Comparison of ENCODE assay signal across 8 mouse cellular contexts in genomic region chr6:82773261-82774131, GRCm38 (mm10). TPM values are rescaled to one million over a fixed set of nuclear protein-coding genes. Genes with fewer than 3 reads are reported as not detected.
DNase-seq lines count a peak whose midpoint lies in the region; ATAC-seq and TF ChIP-seq lines count a peak whose summit lies in the region.

No protein-coding gene starts in this region.

- no peaks in the 10 kb centered on the region for H3K36me3 ChIP-seq in intestine, postnatal 0 days (ENCODE audit: control insufficient read depth, insufficient read depth)

- intact Hi-C loops in heart, postnatal 25 days (cut with DNase I), result loop anchor here (1.0 kb wide), 1 partner anchor 33 kb away; no protein-coding TSS in a partner anchor

- ATAC-seq in intestine, postnatal 0 days, result 0 out of 2 replicates have a peak, but pooled peaks have one; percentile 14

- peak overlapping the region; percentile 86 for H3K4me2 ChIP-seq in intestine, postnatal 0 days (replicated peaks; ENCODE audit: low read depth)

- H3K9ac ChIP-seq in intestine, postnatal 0 days (ENCODE audit: low read depth, low read length), result peak overlapping the region; percentile 54

- DNase-seq in heart, adult 11 months, result peak; percentile 96
- DNase-seq in heart, postnatal 25 days (ENCODE audit: low spot score), result no peak
- peak; percentile 59 for DNase-seq in adrenal gland, postnatal 10 days
- peak; percentile 59 for DNase-seq in forelimb bud, embryonic 11.5 days (ENCODE audit: low read depth, low spot score)
- DNase-seq in lung, postnatal 14 days, result peak; percentile 56
- DNase-seq in retina, postnatal 1 day, result peak; percentile 75
- no peak for DNase-seq in frontal cortex, adult 2 months (ENCODE audit: extremely low spot score in 1 of 2, low spot score in 1 of 2)

- WGBS in intestine, postnatal 0 days, result 0% methylated on average over 65 of the region's 68 CpGs

- H3K4me3 ChIP-seq in intestine, postnatal 0 days (ENCODE audit: low read depth, low read length), result peak overlapping the region; percentile 49

- H3K9me3 ChIP-seq in intestine, postnatal 0 days (ENCODE audit: control insufficient read depth), result no peaks in the 10 kb centered on the region

- H3K27me3 ChIP-seq in intestine, postnatal 0 days (replicated peaks; ENCODE audit: control insufficient read depth, insufficient read depth, low read length), result peaks cover 21% of the 10 kb centered on the region; the same call in 1 of the 2 replicates

- no peak for TF ChIP-seq CTCF in intestine, postnatal 0 days (IDR thresholded peaks at IDR 0.05; ENCODE audit: low read depth)

- peak overlapping the region; percentile 71 for H3K27ac ChIP-seq in intestine, postnatal 0 days (ENCODE audit: low read depth, low read length)

- H3K4me1 ChIP-seq in intestine, postnatal 0 days (replicated peaks; ENCODE audit: control insufficient read depth, insufficient read depth, low read length), result 0 out of 2 replicates have a peak, but pooled peaks cover 5% of the 10 kb centered on the region

RNA-seq across cellular contexts. Expression of gene Hk2, which starts 0.8 kb away (rescaled TPM):
- 100 to 1,000 TPM; 268 to 296 TPM for total RNA-seq in heart, postnatal 25 days (2021)
- 100 to 1,000 TPM in 1 of 2 experiments, 10 to 100 TPM in 1; 55.7 to 119 TPM for total RNA-seq in adrenal gland, postnatal 10 days (2021)
- polyA plus RNA-seq in intestine, postnatal 0 days (2015; fragmentation: Nextera tagmentation; extraction: Ambion mirVana), result 2.5 and 2.8 TPM in 2 replicates
- polyA plus RNA-seq in frontal cortex, adult 2 months (2012; rRNA removed), result 2.6 and 2.9 TPM in 2 replicates

Comparison
In these comparisons a context has a peak if more than half of its experiments do, and no peak if none do; other contexts are left out.
1. DNase-seq: peak in heart, adult 11 months (single experiment), adrenal gland, postnatal 10 days (single experiment), forelimb bud, embryonic 11.5 days (single experiment), lung, postnatal 14 days (single experiment) and retina, postnatal 1 day (single experiment); none in heart, postnatal 25 days (single experiment) and frontal cortex, adult 2 months (0 of 2).